Mouse (Mus musculus): ENCODE measurements around the gene Cys1. TPM values are rescaled to one million over a fixed set of nuclear protein-coding genes. Genes with fewer than 3 reads are reported as not detected.

Gene Cys1
- polyA plus RNA-seq, 1 experiment from 2014 or later: 1.2 TPM

GRCm38 (mm10) chr12:24623486-24624251 is 57.9 kb downstream of the Cys1 start:
- Histone ChIP-seq H3K27ac (ENCODE audit: low read depth, low read length) (no peak overlapping the region), H3K36me3 (ENCODE audit: control insufficient read depth, insufficient read depth, low read length) (no peaks in the 10 kb centered on the region), H3K4me1 (replicated peaks; ENCODE audit: control insufficient read depth, insufficient read depth, low read length) (no peaks in the 10 kb centered on the region; the same call in none of the 2 replicates), H3K9ac (ENCODE audit: low read depth, low read length) (no peak overlapping the region), H3K27me3 (ENCODE audit: control insufficient read depth, insufficient read depth, low read length) (no peaks in the 10 kb centered on the region), H3K4me2 (replicated peaks; ENCODE audit: low read depth, low read length) (no peak overlapping the region), H3K9me3 (ENCODE audit: control insufficient read depth, low read length) (no peaks in the 10 kb centered on the region), H3K4me3 (ENCODE audit: low read depth, low read length) (no peak overlapping the region)
- DNase-seq (ENCODE audit: low spot score) (peak; percentile 48), ATAC-seq (ENCODE audit: low FRiP score) (peak; percentile 76)
- WGBS: 56% methylated on average over 12 of the region's 12 CpGs

DNA sequence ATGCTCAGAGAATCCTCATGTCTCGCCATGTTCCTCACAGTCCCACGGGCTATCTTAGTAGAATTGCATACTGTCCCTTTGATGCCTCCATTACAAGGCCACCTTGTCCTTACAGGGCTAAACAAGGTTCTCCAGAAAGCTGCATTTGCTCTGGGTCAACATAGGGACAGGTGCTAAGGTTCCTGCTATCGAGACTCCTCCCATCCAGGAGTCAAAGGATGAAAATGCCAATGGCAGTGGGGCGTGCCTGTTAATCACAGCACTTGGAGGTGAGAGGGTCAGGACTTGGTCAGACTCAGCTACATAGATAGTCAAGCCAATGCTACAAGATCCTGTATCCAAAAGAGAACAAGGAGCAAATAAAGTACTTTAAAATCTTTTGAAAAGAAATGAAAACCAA is 62.2 kb downstream of the Cys1 start:
- H3K9ac ChIP-seq (ENCODE audit: low read depth, low read length): no peak overlapping the region
- H3K4me2 ChIP-seq (replicated peaks; ENCODE audit: low read depth, low read length): no peak overlapping the region
- no peak for ATAC-seq (ENCODE audit: low FRiP score)
- H3K27ac ChIP-seq (ENCODE audit: low read depth, low read length): no peak overlapping the region
- 85% methylated on average over 4 of the region's 4 CpGs for WGBS
- H3K27me3 ChIP-seq (ENCODE audit: control insufficient read depth, insufficient read depth, low read length): no peaks in the 10 kb centered on the region
- H3K36me3 ChIP-seq (ENCODE audit: control insufficient read depth, insufficient read depth, low read length): no peaks in the 10 kb centered on the region
- no peak overlapping the region for H3K4me3 ChIP-seq (ENCODE audit: low read depth, low read length)
- DNase-seq (ENCODE audit: low spot score): no peak
- no peaks in the 10 kb centered on the region; the same call in none of the 2 replicates for H3K4me1 ChIP-seq (replicated peaks; ENCODE audit: control insufficient read depth, insufficient read depth, low read length)
- H3K9me3 ChIP-seq (ENCODE audit: control insufficient read depth, low read length): no peaks in the 10 kb centered on the region

Other genes with a start within 250 kb of the Cys1 start
- gene Taf1b, start 183.5 kb downstream of the Cys1 start, polyA plus RNA-seq (2014; fragmentation: Nextera tagmentation; extraction: Ambion mirVana): 30.0 and 36.5 TPM in 2 replicates
- gene Grhl1, start 109.5 kb downstream of the Cys1 start, polyA plus RNA-seq (2014; fragmentation: Nextera tagmentation; extraction: Ambion mirVana): 0.43 and 0.60 TPM in 2 replicates
- 12.5 and 14.3 TPM in 2 replicates for gene Klf11, start 30.5 kb downstream of the Cys1 start, polyA plus RNA-seq (2014; fragmentation: Nextera tagmentation; extraction: Ambion mirVana)
- gene Rrm2, start 26.4 kb upstream of the Cys1 start, polyA plus RNA-seq (2014; fragmentation: Nextera tagmentation; extraction: Ambion mirVana): 335 and 391 TPM in 2 replicates
- gene Mboat2, start 149.1 kb upstream of the Cys1 start, polyA plus RNA-seq (2014; fragmentation: Nextera tagmentation; extraction: Ambion mirVana): 59.5 and 61.2 TPM in 2 replicates

Data from hindbrain, embryonic 11.5 days (tissue).